Comparison of ENCODE assay signal across 20 mouse cellular contexts in the genomic region with DNA sequence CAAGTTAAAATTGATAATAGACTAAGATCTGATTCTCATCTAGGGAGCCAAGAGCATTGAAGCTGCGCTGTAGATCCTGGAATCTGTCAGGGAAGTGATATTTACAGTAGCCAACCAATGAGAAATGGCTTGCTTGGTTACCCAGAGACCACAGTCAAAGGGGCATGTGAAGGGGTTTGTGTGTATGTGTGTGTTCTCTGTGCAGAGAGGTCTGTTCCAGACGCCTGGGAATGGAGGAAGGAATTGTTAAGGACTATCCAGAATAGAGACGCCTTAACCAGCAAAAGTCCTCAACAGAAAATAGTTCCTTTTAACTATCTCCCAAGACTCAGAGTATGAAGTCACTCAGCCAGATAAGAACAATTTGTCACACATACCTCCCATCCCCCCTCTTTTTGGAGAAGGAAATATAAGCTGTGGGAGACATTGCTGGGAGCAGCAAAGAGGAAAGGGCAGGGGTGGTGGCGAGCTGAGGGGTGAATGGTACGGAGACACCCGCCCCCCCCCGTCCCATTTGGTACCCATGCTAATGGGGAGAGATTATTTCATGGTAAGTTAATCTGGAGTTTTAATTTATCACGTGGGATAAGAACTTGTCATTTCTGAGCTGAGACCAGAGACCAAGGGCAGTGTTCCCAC. TPM values are rescaled to one million over a fixed set of nuclear protein-coding genes. Genes with fewer than 3 reads are reported as not detected.
DNase-seq lines count a peak whose midpoint lies in the region; ATAC-seq lines count a peak whose summit lies in the region.
"Had no signal": no experiment of that assay in that cellular context is flagged by ENCODE, and none has a peak within 500 bp of the region (broad histone marks: within the 10 kb centered on the region; RNA-seq: fewer than 3 reads in every experiment).

No protein-coding gene starts in this region.

- H3K9ac ChIP-seq in embryonic facial prominence, embryonic 12.5 days = no peak overlapping the region
- H3K9ac ChIP-seq in kidney, embryonic 15.5 days = no peak overlapping the region
- no peak overlapping the region for H3K9ac ChIP-seq in lung, embryonic 15.5 days
- H3K9ac ChIP-seq: forebrain, embryonic 12.5 days; hindbrain, embryonic 14.5 days had no signal

- 76% methylated on average over 8 of the region's 8 CpGs for WGBS in embryonic facial prominence, embryonic 12.5 days
- 73% methylated on average over 8 of the region's 8 CpGs for WGBS in embryonic facial prominence, embryonic 10.5 days
- WGBS in kidney, embryonic 15.5 days = 58% methylated on average over 8 of the region's 8 CpGs
- WGBS in lung, embryonic 15.5 days = 25% methylated on average over 8 of the region's 8 CpGs
- WGBS in macrophage (ENCODE audit: missing documents) = 39% methylated on average over 8 of the region's 8 CpGs

- H3K27ac ChIP-seq in embryonic facial prominence, embryonic 12.5 days = no peak overlapping the region
- no peak overlapping the region for H3K27ac ChIP-seq in embryonic facial prominence, embryonic 10.5 days (replicated peaks)
- H3K27ac ChIP-seq in kidney, embryonic 15.5 days = no peak overlapping the region
- H3K27ac ChIP-seq in lung, embryonic 15.5 days = no peak overlapping the region
- peak overlapping the region; percentile 74 for H3K27ac ChIP-seq in macrophage
- H3K27ac ChIP-seq: forebrain, embryonic 12.5 days; hindbrain, embryonic 10.5 days; hindbrain, embryonic 14.5 days had no signal

- H3K4me2 ChIP-seq in embryonic facial prominence, embryonic 12.5 days (replicated peaks) = no peak overlapping the region
- H3K4me2 ChIP-seq in kidney, embryonic 15.5 days = no peak overlapping the region
- H3K4me2 ChIP-seq in lung, embryonic 15.5 days = no peak overlapping the region
- H3K4me2 ChIP-seq: forebrain, embryonic 12.5 days; hindbrain, embryonic 14.5 days had no signal

- H3K79me2 ChIP-seq in macrophage (ENCODE audit: inconsistent target) = no peaks in the 10 kb centered on the region

- ATAC-seq in embryonic facial prominence, embryonic 12.5 days (ENCODE audit: insufficient number of reproducible peaks, insufficient read depth, low FRiP score, low TSS enrichment) = peak; percentile 60; the same call in 1 of the 2 replicates
- peak; percentile 47 for ATAC-seq in kidney, embryonic 15.5 days (replicated peaks; ENCODE audit: low FRiP score)
- peak; percentile 81; the same call in 1 of the 2 replicates for ATAC-seq in lung, embryonic 15.5 days (ENCODE audit: borderline replicate concordance, extremely low read depth, low FRiP score, low TSS enrichment)
- ATAC-seq: CD4-positive, CD25-positive, alpha-beta regulatory T cell, adult 4 months; forebrain, embryonic 16.5 days had no signal

- H3K27me3 ChIP-seq in embryonic facial prominence, embryonic 12.5 days = no peaks in the 10 kb centered on the region
- no peaks in the 10 kb centered on the region for H3K27me3 ChIP-seq in embryonic facial prominence, embryonic 10.5 days (replicated peaks; ENCODE audit: low read depth, poor library complexity, severe bottlenecking)
- H3K27me3 ChIP-seq in kidney, embryonic 15.5 days = no peaks in the 10 kb centered on the region
- no peaks in the 10 kb centered on the region for H3K27me3 ChIP-seq in lung, embryonic 15.5 days
- H3K27me3 ChIP-seq: forebrain, embryonic 12.5 days had no signal

- H3K9me3 ChIP-seq in embryonic facial prominence, embryonic 12.5 days = no peaks in the 10 kb centered on the region
- no peaks in the 10 kb centered on the region for H3K9me3 ChIP-seq in embryonic facial prominence, embryonic 10.5 days
- H3K9me3 ChIP-seq in kidney, embryonic 15.5 days (replicated peaks) = no peaks in the 10 kb centered on the region
- H3K9me3 ChIP-seq in lung, embryonic 15.5 days = no peaks in the 10 kb centered on the region
- H3K9me3 ChIP-seq: forebrain, embryonic 12.5 days; G1E; hindbrain, embryonic 10.5 days had no signal

- no peak overlapping the region for H3K4me3 ChIP-seq in embryonic facial prominence, embryonic 12.5 days
- no peak overlapping the region for H3K4me3 ChIP-seq in embryonic facial prominence, embryonic 10.5 days
- no peak overlapping the region for H3K4me3 ChIP-seq in kidney, embryonic 15.5 days (replicated peaks)
- no peak overlapping the region for H3K4me3 ChIP-seq in lung, embryonic 15.5 days
- H3K4me3 ChIP-seq in macrophage (ENCODE audit: inconsistent target) = no peak overlapping the region
- H3K4me3 ChIP-seq: forebrain, embryonic 12.5 days; hindbrain, embryonic 10.5 days had no signal

- H3K36me3 ChIP-seq in embryonic facial prominence, embryonic 12.5 days = no peaks in the 10 kb centered on the region
- H3K36me3 ChIP-seq in embryonic facial prominence, embryonic 10.5 days (replicated peaks) = no peaks in the 10 kb centered on the region
- H3K36me3 ChIP-seq in kidney, embryonic 15.5 days = no peaks in the 10 kb centered on the region
- H3K36me3 ChIP-seq in lung, embryonic 15.5 days = no peaks in the 10 kb centered on the region
- no peaks in the 10 kb centered on the region for H3K36me3 ChIP-seq in macrophage (ENCODE audit: inconsistent target)
- H3K36me3 ChIP-seq: forebrain, embryonic 12.5 days; G1E; hindbrain, embryonic 10.5 days had no signal

- no peaks in the 10 kb centered on the region for H3K4me1 ChIP-seq in embryonic facial prominence, embryonic 12.5 days
- H3K4me1 ChIP-seq in embryonic facial prominence, embryonic 10.5 days = peaks cover 8% of the 10 kb centered on the region; the same call in 1 of the 2 replicates
- peaks cover 13% of the 10 kb centered on the region for H3K4me1 ChIP-seq in kidney, embryonic 15.5 days
- H3K4me1 ChIP-seq in lung, embryonic 15.5 days = peaks cover 10% of the 10 kb centered on the region
- H3K4me1 ChIP-seq: forebrain, embryonic 12.5 days had no signal

- DNase-seq in embryonic facial prominence, embryonic 10.5 days (ENCODE audit: low spot score) = no peak
- no peak for DNase-seq in kidney, postnatal 25 days
- no peak for DNase-seq in lung, adult 18-20 months
- no peak for DNase-seq in gastrocnemius, adult 8-10 months (ENCODE audit: low spot score in 2 of 2)
- DNase-seq: adrenal gland, postnatal 10 days; B cell, adult 2 months; cerebellum, adult 18-20 months; cerebellum, adult 9-11 months; cerebellum, postnatal 36 days; gastrocnemius, postnatal 14 days had no signal

RNA-seq across cellular contexts. Expression of a gene that starts 5.2 kb away (rescaled TPM):
- polyA plus RNA-seq in embryonic facial prominence, embryonic 12.5 days (2016; fragmentation: Nextera tagmentation; extraction: Ambion mirVana) = 0.41 and 0.51 TPM in 2 replicates
- polyA plus RNA-seq in embryonic facial prominence, embryonic 10.5 days (2016; fragmentation: Nextera tagmentation; extraction: Ambion mirVana) = not detected in 2 replicates
- polyA plus RNA-seq in kidney, embryonic 15.5 days (2015; fragmentation: Nextera tagmentation; extraction: Ambion mirVana) = 0.73 and 1.1 TPM in 2 replicates
- 0.31 and 0.51 TPM in 2 replicates for polyA plus RNA-seq in lung, embryonic 15.5 days (2015; fragmentation: Nextera tagmentation; extraction: Ambion mirVana)
- 10 to 100 TPM in 13 of 26 experiments, 1 to 10 TPM in 9, under 1 TPM in 3, not detected in 1; 0.66 to 36.6 (median 11.8) TPM for total RNA-seq in macrophage (2018; cell fraction: chromatin; rRNA removed)
- total RNA-seq in macrophage (2018; cell fraction: cytosol; rRNA removed) = 100 to 1,000 TPM in 12 of 26 experiments, 10 to 100 TPM in 2, 1 to 10 TPM in 12; 5.5 to 152 (median 54.7) TPM
- total RNA-seq in macrophage (2018; cell fraction: nucleus; rRNA removed) = 100 to 1,000 TPM in 5 of 26 experiments, 10 to 100 TPM in 10, 1 to 10 TPM in 11; 2.9 to 213 (median 40.5) TPM
- polyA plus RNA-seq in macrophage (2018) = 8.4 to 43.7 TPM (median 12.1 TPM) in 3 replicates
- total RNA-seq in gastrocnemius, adult 8-10 months (2022) = not detected
- total RNA-seq: G1E had no signal
- polyA plus RNA-seq: CD4-positive, CD25-positive, alpha-beta regulatory T cell, adult 4 months; forebrain, embryonic 12.5 days; forebrain, embryonic 16.5 days; G1E; hindbrain, embryonic 10.5 days had no signal

RNA-seq across cellular contexts. Expression of a gene that starts 11.7 kb away (rescaled TPM):
- 79.5 and 84.3 TPM in 2 replicates for polyA plus RNA-seq in embryonic facial prominence, embryonic 12.5 days (2016; fragmentation: Nextera tagmentation; extraction: Ambion mirVana)
- 92.8 and 95.9 TPM in 2 replicates for polyA plus RNA-seq in embryonic facial prominence, embryonic 10.5 days (2016; fragmentation: Nextera tagmentation; extraction: Ambion mirVana)
- 45.0 and 46.0 TPM in 2 replicates for polyA plus RNA-seq in kidney, embryonic 15.5 days (2015; fragmentation: Nextera tagmentation; extraction: Ambion mirVana)
- polyA plus RNA-seq in lung, embryonic 15.5 days (2015; fragmentation: Nextera tagmentation; extraction: Ambion mirVana) = 21.7 and 22.5 TPM in 2 replicates
- total RNA-seq in macrophage (2018; cell fraction: chromatin; rRNA removed) = 10 to 100 TPM in 14 of 26 experiments, 1 to 10 TPM in 12; 3.3 to 66.1 (median 16.9) TPM
- total RNA-seq in macrophage (2018; cell fraction: cytosol; rRNA removed) = 1 to 10 TPM in 15 of 26 experiments, under 1 TPM in 11; 0.43 to 3.6 (median 1.3) TPM
- 10 to 100 TPM in 15 of 26 experiments, 1 to 10 TPM in 11; 3.2 to 47.9 (median 14.3) TPM for total RNA-seq in macrophage (2018; cell fraction: nucleus; rRNA removed)
- polyA plus RNA-seq in macrophage (2018) = 0.24 to 1.5 TPM (median 0.64 TPM) in 3 replicates
- under 1 TPM in 1 of 4 experiments, not detected in 3; 0.20 TPM for total RNA-seq in gastrocnemius, adult 8-10 months (2022)
- polyA plus RNA-seq: G1E had no signal

RNA-seq across cellular contexts. Expression of a gene that starts 29.9 kb away (rescaled TPM):
- 80.2 and 80.4 TPM in 2 replicates for polyA plus RNA-seq in embryonic facial prominence, embryonic 12.5 days (2016; fragmentation: Nextera tagmentation; extraction: Ambion mirVana)
- 75.1 and 82.5 TPM in 2 replicates for polyA plus RNA-seq in embryonic facial prominence, embryonic 10.5 days (2016; fragmentation: Nextera tagmentation; extraction: Ambion mirVana)
- 246 and 251 TPM in 2 replicates for polyA plus RNA-seq in kidney, embryonic 15.5 days (2015; fragmentation: Nextera tagmentation; extraction: Ambion mirVana)
- polyA plus RNA-seq in lung, embryonic 15.5 days (2015; fragmentation: Nextera tagmentation; extraction: Ambion mirVana) = 541 and 580 TPM in 2 replicates
- total RNA-seq in macrophage (2018; cell fraction: chromatin; rRNA removed) = 100 to 1,000 TPM in 13 of 26 experiments, 10 to 100 TPM in 13; 30.9 to 294 (median 104) TPM
- total RNA-seq in macrophage (2018; cell fraction: cytosol; rRNA removed) = 100 to 1,000 TPM; 222 to 636 (median 285) TPM
- 100 to 1,000 TPM in 23 of 26 experiments, 10 to 100 TPM in 3; 72.7 to 364 (median 181) TPM for total RNA-seq in macrophage (2018; cell fraction: nucleus; rRNA removed)
- polyA plus RNA-seq in macrophage (2018) = 178 to 475 TPM (median 441 TPM) in 3 replicates
- 10 to 100 TPM in 3 of 4 experiments, 1 to 10 TPM in 1; 9.0 to 14.8 (median 10.9) TPM for total RNA-seq in gastrocnemius, adult 8-10 months (2022)

RNA-seq across cellular contexts. Expression of a gene that starts 50.7 kb away (rescaled TPM):
- polyA plus RNA-seq in embryonic facial prominence, embryonic 12.5 days (2016; fragmentation: Nextera tagmentation; extraction: Ambion mirVana) = 0.95 and 1.1 TPM in 2 replicates
- polyA plus RNA-seq in embryonic facial prominence, embryonic 10.5 days (2016; fragmentation: Nextera tagmentation; extraction: Ambion mirVana) = 1.3 TPM in 2 replicates
- polyA plus RNA-seq in kidney, embryonic 15.5 days (2015; fragmentation: Nextera tagmentation; extraction: Ambion mirVana) = 1.4 and 2.2 TPM in 2 replicates
- polyA plus RNA-seq in lung, embryonic 15.5 days (2015; fragmentation: Nextera tagmentation; extraction: Ambion mirVana) = 8.1 and 10.7 TPM in 2 replicates
- 1 to 10 TPM in 24 of 26 experiments, under 1 TPM in 2; 0.40 to 9.7 (median 4.8) TPM for total RNA-seq in macrophage (2018; cell fraction: chromatin; rRNA removed)
- total RNA-seq in macrophage (2018; cell fraction: cytosol; rRNA removed) = 1 to 10 TPM in 16 of 26 experiments, under 1 TPM in 10; 0.62 to 1.8 (median 1.1) TPM
- total RNA-seq in macrophage (2018; cell fraction: nucleus; rRNA removed) = 1 to 10 TPM in 22 of 26 experiments, under 1 TPM in 4; 0.59 to 5.6 (median 2.6) TPM
- 1.6 to 2.7 TPM (median 1.7 TPM) in 3 replicates for polyA plus RNA-seq in macrophage (2018)
- not detected for total RNA-seq in gastrocnemius, adult 8-10 months (2022)
- polyA plus RNA-seq: G1E had no signal
